Mouse (Mus musculus): ENCODE data around the gene Ccdc85a.

DNA sequence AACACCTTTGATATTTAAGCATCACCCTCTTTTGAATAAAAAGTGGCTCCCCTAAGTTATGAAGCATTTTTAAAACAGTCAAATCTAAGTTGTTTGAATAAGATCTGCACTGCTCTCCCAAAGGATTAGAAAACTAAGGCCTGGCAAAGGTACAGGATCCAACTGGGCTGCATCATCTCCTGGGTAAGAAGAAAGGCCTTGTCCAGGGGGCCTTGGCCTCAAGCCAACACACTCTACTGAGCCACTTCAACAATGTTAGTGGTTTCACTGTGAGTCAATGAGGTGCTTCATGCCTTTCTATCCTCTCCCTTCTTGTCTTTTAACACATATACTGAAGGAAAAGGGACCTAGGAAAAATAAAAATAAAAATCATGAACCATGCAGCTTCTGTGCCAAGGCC lies 87.1 kb downstream of the Ccdc85a start:
- TF ChIP-seq CTCF (IDR thresholded peaks at IDR 0.05; ENCODE audit: low read depth) (no peak), EP300 (optimal IDR thresholded peaks at IDR 0.05) (no peak)
